Mouse (Mus musculus) ES-E14 (cell line): ENCODE measurements around the gene Sptb. TPM values are rescaled to one million over a fixed set of nuclear protein-coding genes. Genes with fewer than 3 reads are reported as not detected.

Experiments
- DNase-seq: peaks from one replicate; pipeline ENCODE4 v3.0.0-alpha.2; 2013; ENCODE audit warnings: low read depth, low spot score
- H3K27ac ChIP-seq: 2 replicates; pipeline ENCODE4 v1.5.1; 2012; ENCODE audit warnings: low read depth, mild to moderate bottlenecking, low read length, moderate library complexity, mixed read lengths; ENCODE audit not compliant: poor library complexity, insufficient read depth, severe bottlenecking
- H3K36me3 ChIP-seq: 2 replicates; pipeline ENCODE4 v1.6.1; 2012; ENCODE audit warnings: mild to moderate bottlenecking, low read length, moderate library complexity, mixed read lengths; ENCODE audit not compliant: control insufficient read depth, poor library complexity, insufficient read depth, severe bottlenecking
- H3K4me1 ChIP-seq, 2 experiments: fragments of 150-350 bp in 1 of 2; sonication (generic) in 1 of 2; 2 replicates each; pipeline ENCODE4 v1.6.1; 2012; ENCODE audit warnings: low read length in 2 of 2, mild to moderate bottlenecking in 1 of 2, mixed read lengths in 1 of 2; ENCODE audit not compliant: control insufficient read depth in 2 of 2, insufficient read depth in 2 of 2, poor library complexity in 1 of 2
- H3K4me3 ChIP-seq, 2 experiments: fragments of 150-350 bp in 1 of 2; sonication (generic) in 1 of 2; 2 replicates each; pipeline ENCODE4 v1.5.1; 2012; ENCODE audit warnings: low read length in 2 of 2, low read depth in 1 of 2, mild to moderate bottlenecking in 1 of 2, mixed read lengths in 1 of 2; ENCODE audit not compliant: insufficient read depth in 1 of 2, poor library complexity in 1 of 2, severe bottlenecking in 1 of 2
- H3K9ac ChIP-seq: 2 replicates; pipeline ENCODE4 v1.6.1; 2012; ENCODE audit warnings: low read depth, mild to moderate bottlenecking, low read length, mixed read lengths; ENCODE audit not compliant: poor library complexity, insufficient read depth, severe bottlenecking
- H3K9me3 ChIP-seq: fragments of 150-350 bp; sonication (generic); 2 replicates; pipeline ENCODE4 v1.6.1; 2012; ENCODE audit warnings: low read depth, mild to moderate bottlenecking, low read length; ENCODE audit not compliant: control insufficient read depth, insufficient read depth
- CHD2 ChIP-seq: IDR thresholded peaks from 2 replicates; pipeline ENCODE4 v1.6.1; 2014; ENCODE audit warnings: mild to moderate bottlenecking, low read depth, low read length, inconsistent platforms
- HCFC1 ChIP-seq: IDR thresholded peaks from 2 replicates; pipeline ENCODE4 v1.6.1; 2012; ENCODE audit warnings: low read length, inconsistent platforms, borderline replicate concordance; ENCODE audit not compliant: insufficient read depth
- ZC3H11A ChIP-seq: IDR thresholded peaks from 2 replicates; pipeline ENCODE4 v1.6.1; 2012; ENCODE audit warnings: low read depth, mild to moderate bottlenecking, inconsistent platforms, low read length, borderline replicate concordance
- ZNF384 ChIP-seq: IDR thresholded peaks from 2 replicates; pipeline ENCODE4 v1.6.1; 2012; ENCODE audit warnings: low read depth, low read length, inconsistent platforms
- in situ Hi-C, 2 experiments: fragments of 600-800 bp; cut with MboI; formaldehyde crosslinking; loops; one replicate each; pipeline ENCODE4 v1.15.1; 2025; ENCODE audit warnings: low sequenced_read_pairs in 2 of 2, inconsistent platforms in 1 of 2; ENCODE audit not compliant: unreplicated experiment in 2 of 2
- total RNA-seq: library from RNA; depleted of rRNA; stranded (reverse); fragments of 300-350 nt; gene quantifications from 2 replicates; pipeline ENCODE4 v1.2.3, GENCODE M21; 2012; rRNA removed

The Sptb gene
- total RNA-seq, 1 experiment: 3.6 TPM

GRCm38 (mm10) chr12:76531986-76532925 lies 178.1 kb downstream of the Sptb start:
- no peaks in the 10 kb centered on the region for H3K36me3 ChIP-seq
- in situ Hi-C loops: no loop called here
- H3K27ac ChIP-seq: no peak overlapping the region
- peak; percentile 83 for DNase-seq
- TF ChIP-seq CHD2 (no peak), ZNF384 (peak; percentile 97)
- H3K4me1 ChIP-seq: peaks cover 2 to 19% of the 10 kb centered on the region in 2 experiments
- peak overlapping the region; percentile 85 to 92 for H3K4me3 ChIP-seq
- peak overlapping the region; percentile 83; the same call in 1 of the 2 replicates for H3K9ac ChIP-seq
- no peaks in the 10 kb centered on the region for H3K9me3 ChIP-seq

GRCm38 (mm10) chr12:76530580-76531139 lies 179.7 kb downstream of the Sptb start, which contains the start of gene Plekhg3:
Plekhg3 (plus strand) TSS chr12:76530891.
- TF ChIP-seq CHD2 (no peak), ZC3H11A (no peak), HCFC1 (no peak)
- no peak within 1 kb of the TSS for H3K9ac ChIP-seq
- no peaks in the 10 kb centered on the region for H3K9me3 ChIP-seq
- no peaks in the 10 kb centered on the region for H3K36me3 ChIP-seq
- no peak within 1 kb of the TSS; the same call in 1 of the 2 replicates for H3K27ac ChIP-seq
- 0 out of 4 replicates have a peak within 1 kb of the TSS, but pooled peaks of 1 of the 2 experiments have one; percentile 92 for H3K4me3 ChIP-seq
- in situ Hi-C loops: no loop called here
- no peak for DNase-seq
- peaks cover 2 to 15% of the 10 kb centered on the region in 2 experiments for H3K4me1 ChIP-seq

Other genes starting within 250 kb of the Sptb start
- 10.9 and 12.1 TPM in 2 replicates for gene Plekhg3, start 179.7 kb downstream of the Sptb start, total RNA-seq
- gene Churc1, start 55.0 kb upstream of the Sptb start, total RNA-seq: 69.5 and 74.4 TPM in 2 replicates
- 24.0 and 24.2 TPM in 2 replicates for gene Fntb, start 55.0 kb upstream of the Sptb start, total RNA-seq
- 3.8 and 7.0 TPM in 2 replicates for gene Gpx2, start 85.0 kb upstream of the Sptb start, total RNA-seq
- gene Rab15, start 112.4 kb upstream of the Sptb start, total RNA-seq: 8.8 and 9.5 TPM in 2 replicates